ENCODE assay signal across 11 mouse cellular contexts in genomic region chr6:37391313-37391712, GRCm38 (mm10). TPM values are rescaled to one million over a fixed set of nuclear protein-coding genes. Genes with fewer than 3 reads are reported as not detected.
DNase-seq lines count a peak whose midpoint lies in the region; ATAC-seq lines count a peak whose summit lies in the region.
"Had no signal": no experiment of that assay in that cellular context is flagged by ENCODE, and none has a peak within 500 bp of the region (broad histone marks: within the 10 kb centered on the region; RNA-seq: fewer than 3 reads in every experiment).

No protein-coding gene starts in this region.

- no peaks in the 10 kb centered on the region for H3K9me3 ChIP-seq in liver, embryonic 15.5 days (replicated peaks)
- H3K9me3 ChIP-seq: megakaryocyte, embryonic 14.5 days had no signal

- no peak for DNase-seq in liver
- DNase-seq in heart, adult 11 months: peak; percentile 98
- DNase-seq in kidney, adult 11 months: peak; percentile 49
- peak; percentile 58 for DNase-seq in lung, postnatal 36 days
- DNase-seq in retina, embryonic 14.5 days (ENCODE audit: low spot score): no peak
- DNase-seq in left cerebral cortex, adult 9 months (ENCODE audit: low spot score in 2 of 2): no peak
- no peak for DNase-seq in left cerebral cortex, adult 18-20 months (ENCODE audit: low spot score in 2 of 2)
- DNase-seq: retina, postnatal 1 day had no signal

- peaks cover 10% of the 10 kb centered on the region; the same call in 1 of the 2 replicates for H3K4me1 ChIP-seq in liver, embryonic 15.5 days (replicated peaks)

- no peak overlapping the region for H3K4me3 ChIP-seq in liver, embryonic 15.5 days (replicated peaks)
- H3K4me3 ChIP-seq: erythroblast, embryonic 14.5 days; megakaryocyte, embryonic 14.5 days had no signal

- no peaks in the 10 kb centered on the region for H3K36me3 ChIP-seq in liver, embryonic 15.5 days (replicated peaks)

- no peak overlapping the region for H3K4me2 ChIP-seq in liver, embryonic 15.5 days

- no peak overlapping the region for H3K27ac ChIP-seq in liver, embryonic 15.5 days (replicated peaks)

- WGBS in liver, embryonic 15.5 days (ENCODE audit: insufficient replicate concordance): 58% methylated on average over 7 of the region's 7 CpGs

- H3K9ac ChIP-seq in liver, embryonic 15.5 days: no peak overlapping the region

- no peaks in the 10 kb centered on the region for H3K27me3 ChIP-seq in liver, embryonic 15.5 days
- H3K27me3 ChIP-seq: megakaryocyte, embryonic 14.5 days had no signal

- ATAC-seq in liver, embryonic 15.5 days (ENCODE audit: insufficient read depth): peak; percentile 34; the same call in 1 of the 2 replicates

RNA-seq across cellular contexts. Expression of gene Creb3l2, which starts 50.6 kb away (rescaled TPM):
- polyA plus RNA-seq in liver, embryonic 15.5 days (2015; fragmentation: Nextera tagmentation; extraction: Ambion mirVana): 3.0 and 3.8 TPM in 2 replicates
- total RNA-seq in left cerebral cortex, adult 18-20 months (2021): 1 to 10 TPM; 6.9 to 7.0 TPM

Comparison
In these comparisons a context has a peak if more than half of its experiments do, and no peak if none do; other contexts are left out.
1. DNase-seq: peak in heart, adult 11 months (single experiment), kidney, adult 11 months (single experiment) and lung, postnatal 36 days (single experiment); none in liver (single experiment), retina, embryonic 14.5 days (single experiment), left cerebral cortex, adult 9 months (0 of 2) and left cerebral cortex, adult 18-20 months (0 of 2).